Mouse (Mus musculus) midbrain, embryonic 12.5 days (tissue): Measurements from ENCODE around the gene Mtss1l. TPM values are rescaled to one million over a fixed set of nuclear protein-coding genes. Genes with fewer than 3 reads are reported as not detected.

Experiments used
- ATAC-seq: fragments of 200-750 bp; cut with Nextera tagmentation; 2 replicates; pipeline ENCODE4 v1.8.0; 2017; ENCODE audit warnings: low read depth, moderate TSS enrichment, moderate library complexity; ENCODE audit not compliant: low FRiP score
- H3K27ac ChIP-seq: fragments of 300-500 bp; sonication (generic); replicated peaks from 2 replicates; pipeline ENCODE4 v1.5.1; 2016; ENCODE audit warnings: mild to moderate bottlenecking
- H3K27me3 ChIP-seq: fragments of 300-500 bp; sonication (generic); 2 replicates; pipeline ENCODE4 v1.6.1; 2016; ENCODE audit warnings: mild to moderate bottlenecking
- H3K36me3 ChIP-seq: fragments of 300-500 bp; sonication (generic); 2 replicates; pipeline ENCODE4 v1.6.1; 2016
- H3K4me1 ChIP-seq: fragments of 300-500 bp; sonication (generic); 2 replicates; pipeline ENCODE4 v1.6.1; 2016
- H3K4me2 ChIP-seq: fragments of 300-500 bp; sonication (generic); replicated peaks from 2 replicates; pipeline ENCODE4 v1.6.1; 2016; ENCODE audit warnings: mild to moderate bottlenecking, moderate library complexity
- H3K4me3 ChIP-seq: fragments of 300-500 bp; sonication (generic); 2 replicates; pipeline ENCODE4 v1.5.1; 2016; ENCODE audit warnings: mild to moderate bottlenecking
- H3K9ac ChIP-seq: fragments of 300-500 bp; sonication (generic); replicated peaks from 2 replicates; pipeline ENCODE4 v1.6.1; 2016; ENCODE audit warnings: mild to moderate bottlenecking, moderate library complexity
- H3K9me3 ChIP-seq: fragments of 300-500 bp; sonication (generic); 2 replicates; pipeline ENCODE4 v1.6.1; 2016; ENCODE audit warnings: mild to moderate bottlenecking
- WGBS: fragments of 180-500 bp; shearing (Covaris S2); methylation state at CpG from one replicate; pipeline ENCODE4 v1.1.7; 2016; 5-methylcytosine and 5-hydroxymethylcytosine counted together
- polyA plus RNA-seq: library from polyadenylated mRNA; unstranded; fragments of >200 nt; fragmentation: Nextera tagmentation; extraction: Ambion mirVana; gene quantifications from 2 replicates; pipeline ENCODE4 v1.2.1, GENCODE M21; 2016

The Mtss1l gene
- polyA plus RNA-seq, 1 experiment from 2014 or later = 10.5 TPM

- H3K27ac ChIP-seq = no peak overlapping the region
- 0 out of 2 replicates have a peak, but pooled peaks cover 5% of the 10 kb centered on the region for H3K4me1 ChIP-seq
- H3K9me3 ChIP-seq = no peaks in the 10 kb centered on the region
- H3K36me3 ChIP-seq = peaks cover 46% of the 10 kb centered on the region
- WGBS = 75% methylated on average over 3 of the region's 3 CpGs
- H3K4me2 ChIP-seq = no peak overlapping the region
- ATAC-seq = no peak
- no peaks in the 10 kb centered on the region for H3K27me3 ChIP-seq
- no peak overlapping the region for H3K4me3 ChIP-seq
- no peak overlapping the region for H3K9ac ChIP-seq
Observed at GRCm38 (mm10) chr8:110710593-110710992, 10.7 kb upstream of the Mtss1l start.

GRCm38 (mm10) chr8:110711271-110711934 lies 9.9 kb upstream of the Mtss1l start:
- H3K4me1 ChIP-seq = peaks cover 13% of the 10 kb centered on the region
- no peak overlapping the region for H3K4me3 ChIP-seq
- no peak overlapping the region for H3K9ac ChIP-seq
- no peak overlapping the region for H3K4me2 ChIP-seq
- no peak for ATAC-seq
- H3K9me3 ChIP-seq = no peaks in the 10 kb centered on the region
- H3K27ac ChIP-seq = no peak overlapping the region
- H3K36me3 ChIP-seq = peaks cover 46% of the 10 kb centered on the region
- no peaks in the 10 kb centered on the region for H3K27me3 ChIP-seq
- 86% methylated on average over 13 of the region's 13 CpGs for WGBS

GRCm38 (mm10) chr8:110713073-110713472 lies 8.2 kb upstream of the Mtss1l start:
- Histone ChIP-seq H3K27me3 (no peaks in the 10 kb centered on the region), H3K9ac (no peak overlapping the region), H3K9me3 (no peaks in the 10 kb centered on the region), H3K36me3 (peaks cover 44% of the 10 kb centered on the region), H3K4me2 (no peak overlapping the region), H3K27ac (no peak overlapping the region), H3K4me1 (peaks cover 14% of the 10 kb centered on the region), H3K4me3 (no peak overlapping the region)
- 91% methylated on average over 7 of the region's 7 CpGs for WGBS
- ATAC-seq = no peak

DNA sequence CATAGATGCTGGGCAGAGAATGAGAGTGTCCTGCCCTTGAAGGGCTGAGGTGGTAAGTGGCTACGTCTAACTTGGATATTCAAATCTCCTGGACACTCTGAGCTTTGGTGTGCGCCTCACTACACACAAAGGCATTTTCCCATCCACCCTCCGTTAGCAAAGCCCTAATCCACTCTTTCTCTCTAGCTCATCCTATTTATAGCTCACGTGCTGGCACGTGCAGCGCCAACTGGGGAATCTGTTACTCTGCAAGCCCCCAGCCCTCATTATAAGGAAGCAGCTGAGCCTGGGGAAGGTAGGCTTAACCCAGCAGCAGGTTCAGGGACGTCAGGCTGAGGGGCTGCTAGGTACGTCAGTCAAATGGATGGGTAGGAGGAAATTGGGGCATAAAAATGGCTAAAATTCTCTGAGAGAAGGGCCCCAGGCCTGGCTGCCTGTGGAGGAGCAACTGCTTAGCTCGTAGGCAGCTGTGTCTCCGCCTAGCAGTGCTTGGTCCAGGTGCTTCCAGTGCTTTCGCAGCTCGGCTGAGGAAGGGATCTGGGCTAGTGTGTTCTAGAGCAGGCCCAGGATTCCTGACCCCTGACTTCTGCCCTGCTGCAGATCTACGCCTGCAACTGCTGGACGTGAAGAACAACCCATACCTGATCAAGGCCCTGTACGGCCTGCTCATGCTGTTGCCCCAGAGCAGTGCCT lies 6.3 kb upstream of the Mtss1l start:
- Histone ChIP-seq H3K9me3 (no peaks in the 10 kb centered on the region), H3K4me1 (peaks cover 23% of the 10 kb centered on the region), H3K4me3 (no peak overlapping the region), H3K9ac (no peak overlapping the region), H3K4me2 (no peak overlapping the region), H3K27ac (peak overlapping the region; percentile 39; the same call in 1 of the 2 replicates), H3K27me3 (no peaks in the 10 kb centered on the region), H3K36me3 (peaks cover 38% of the 10 kb centered on the region)
- 67% methylated on average over 15 of the region's 15 CpGs for WGBS
- ATAC-seq = 0 out of 2 replicates have a peak, but pooled peaks have one; percentile 20

DNA sequence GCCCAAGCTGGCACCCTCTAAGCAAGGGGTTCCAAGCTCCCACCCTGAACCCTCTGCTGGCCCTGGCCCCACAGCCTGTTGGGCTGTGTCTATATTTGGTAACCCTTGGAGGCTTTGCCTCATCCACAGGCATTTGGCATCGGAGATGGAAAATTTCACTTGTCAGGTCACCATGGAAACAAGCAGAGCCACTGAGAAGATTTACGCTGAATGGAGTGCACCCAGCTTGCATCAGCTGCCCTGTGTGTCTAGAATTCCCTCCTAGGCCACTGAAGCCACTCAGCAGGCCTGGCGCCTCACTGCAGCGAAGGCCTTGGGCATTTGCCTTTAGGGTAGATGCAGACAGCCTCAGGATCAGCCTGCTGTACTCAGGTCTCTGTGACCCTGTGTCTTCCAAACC lies 5.2 kb upstream of the Mtss1l start:
- H3K4me1 ChIP-seq = peaks cover 33% of the 10 kb centered on the region
- no peaks in the 10 kb centered on the region for H3K9me3 ChIP-seq
- H3K4me2 ChIP-seq = no peak overlapping the region
- H3K9ac ChIP-seq = 0 out of 2 replicates have a peak overlapping the region, but pooled peaks have one; percentile 21
- H3K4me3 ChIP-seq = no peak overlapping the region
- 59% methylated on average over 4 of the region's 4 CpGs for WGBS
- H3K36me3 ChIP-seq = peaks cover 28% of the 10 kb centered on the region
- H3K27ac ChIP-seq = peak overlapping the region; percentile 54
- no peak for ATAC-seq
- no peaks in the 10 kb centered on the region for H3K27me3 ChIP-seq

DNA sequence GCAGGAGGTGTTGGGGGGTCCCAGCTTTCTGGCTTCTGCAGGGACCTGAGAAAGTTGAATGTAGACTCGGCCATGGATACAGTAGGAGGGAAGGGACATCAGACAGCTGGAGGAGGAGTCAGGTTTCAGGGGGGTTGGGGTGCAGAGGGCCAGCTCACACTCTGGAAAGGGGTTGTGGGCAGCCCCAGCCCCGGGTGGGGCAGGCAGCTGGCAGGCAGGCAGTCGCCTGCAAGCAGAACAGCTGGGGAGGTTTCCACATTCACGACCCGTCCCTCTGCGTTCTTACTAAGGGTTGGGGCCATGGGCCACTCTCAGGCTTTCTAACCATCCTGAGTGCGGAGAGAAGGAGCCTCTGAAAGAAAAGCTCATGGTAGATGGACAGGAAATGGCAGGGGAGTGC lies 4.1 kb upstream of the Mtss1l start:
- Histone ChIP-seq H3K4me1 (peaks cover 35% of the 10 kb centered on the region), H3K9me3 (no peaks in the 10 kb centered on the region), H3K9ac (no peak overlapping the region), H3K27ac (no peak overlapping the region), H3K36me3 (peaks cover 18% of the 10 kb centered on the region), H3K27me3 (no peaks in the 10 kb centered on the region), H3K4me3 (no peak overlapping the region), H3K4me2 (no peak overlapping the region)
- 70% methylated on average over 7 of the region's 7 CpGs for WGBS
- ATAC-seq = no peak

DNA sequence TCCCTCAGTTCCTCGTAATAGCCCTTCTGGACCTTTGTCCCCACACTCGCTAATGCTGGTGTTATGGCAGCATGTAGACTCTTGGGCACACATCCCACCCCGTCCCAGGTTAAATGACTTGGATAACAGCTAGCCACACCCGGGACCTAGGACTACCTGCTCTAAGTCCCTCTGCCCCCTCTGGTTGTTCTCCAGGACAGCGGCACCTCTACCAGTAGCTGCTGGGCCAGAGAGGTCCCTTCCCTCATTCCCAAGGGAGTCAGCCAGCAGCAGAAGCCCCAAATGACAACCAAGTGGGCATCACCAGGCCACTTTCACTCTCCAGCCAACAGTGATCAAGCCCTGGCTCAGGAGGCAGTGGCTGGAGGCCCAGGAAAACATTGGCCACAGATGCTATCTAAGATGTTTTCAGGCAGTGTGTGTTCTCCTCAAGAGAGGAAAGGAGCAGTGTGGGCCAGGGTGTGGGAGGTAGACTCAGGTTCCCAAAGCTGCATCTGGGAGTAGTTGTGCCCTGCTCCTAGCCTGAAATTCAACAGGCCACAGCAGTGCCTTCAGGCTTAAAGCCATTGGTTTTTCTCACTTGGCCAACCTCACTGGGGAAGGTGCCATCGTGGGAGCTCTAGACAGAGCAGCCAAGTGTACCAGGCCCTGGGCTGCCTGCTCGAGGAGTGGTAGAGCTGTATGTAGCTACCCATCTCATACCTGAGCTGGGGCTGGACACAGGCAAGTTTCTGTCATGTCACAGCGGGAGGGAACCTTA lies 2.9 kb upstream of the Mtss1l start:
- ATAC-seq = no peak
- no peaks in the 10 kb centered on the region for H3K9me3 ChIP-seq
- H3K4me1 ChIP-seq = peaks cover 47% of the 10 kb centered on the region
- no peak overlapping the region for H3K4me3 ChIP-seq
- no peak overlapping the region for H3K9ac ChIP-seq
- H3K36me3 ChIP-seq = peaks cover 5% of the 10 kb centered on the region
- no peak overlapping the region for H3K27ac ChIP-seq
- 87% methylated on average over 8 of the region's 8 CpGs for WGBS
- no peak overlapping the region for H3K4me2 ChIP-seq
- no peaks in the 10 kb centered on the region for H3K27me3 ChIP-seq

DNA sequence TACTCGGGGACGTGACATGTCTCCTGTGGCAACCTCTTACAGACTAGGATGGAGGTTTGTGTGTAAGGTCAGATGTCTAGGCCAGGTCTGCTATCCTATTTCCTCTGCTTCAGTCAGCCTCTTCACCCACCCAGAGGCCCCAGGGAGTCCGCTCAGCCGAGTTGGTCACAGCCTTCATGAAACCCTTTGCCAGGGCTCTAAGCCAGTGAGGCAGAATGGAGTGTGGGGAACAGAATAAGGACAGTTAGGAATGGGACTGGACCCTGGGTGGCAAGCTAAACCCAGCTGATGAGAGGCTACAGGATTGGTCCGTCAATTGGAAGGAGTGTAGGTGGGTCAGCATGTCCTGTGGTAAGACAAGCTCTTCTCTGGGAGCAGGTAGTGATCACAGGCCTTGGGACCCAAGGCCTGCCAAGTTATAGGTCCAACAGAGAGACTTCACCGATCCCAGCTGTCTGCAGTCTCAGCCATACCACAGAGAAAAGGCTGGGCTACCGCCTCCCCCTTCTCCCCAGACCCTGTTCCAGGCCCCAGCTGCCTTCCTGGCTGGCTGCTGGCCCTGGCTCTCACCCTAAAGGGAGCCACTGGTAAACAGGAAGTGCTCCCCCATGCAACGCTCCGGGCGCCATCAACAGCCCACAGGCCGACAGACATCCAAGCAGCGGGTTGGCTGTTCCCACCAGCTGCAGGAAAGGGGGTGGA lies 2.2 kb upstream of the Mtss1l start:
- H3K4me1 ChIP-seq = peaks cover 55% of the 10 kb centered on the region

DNA sequence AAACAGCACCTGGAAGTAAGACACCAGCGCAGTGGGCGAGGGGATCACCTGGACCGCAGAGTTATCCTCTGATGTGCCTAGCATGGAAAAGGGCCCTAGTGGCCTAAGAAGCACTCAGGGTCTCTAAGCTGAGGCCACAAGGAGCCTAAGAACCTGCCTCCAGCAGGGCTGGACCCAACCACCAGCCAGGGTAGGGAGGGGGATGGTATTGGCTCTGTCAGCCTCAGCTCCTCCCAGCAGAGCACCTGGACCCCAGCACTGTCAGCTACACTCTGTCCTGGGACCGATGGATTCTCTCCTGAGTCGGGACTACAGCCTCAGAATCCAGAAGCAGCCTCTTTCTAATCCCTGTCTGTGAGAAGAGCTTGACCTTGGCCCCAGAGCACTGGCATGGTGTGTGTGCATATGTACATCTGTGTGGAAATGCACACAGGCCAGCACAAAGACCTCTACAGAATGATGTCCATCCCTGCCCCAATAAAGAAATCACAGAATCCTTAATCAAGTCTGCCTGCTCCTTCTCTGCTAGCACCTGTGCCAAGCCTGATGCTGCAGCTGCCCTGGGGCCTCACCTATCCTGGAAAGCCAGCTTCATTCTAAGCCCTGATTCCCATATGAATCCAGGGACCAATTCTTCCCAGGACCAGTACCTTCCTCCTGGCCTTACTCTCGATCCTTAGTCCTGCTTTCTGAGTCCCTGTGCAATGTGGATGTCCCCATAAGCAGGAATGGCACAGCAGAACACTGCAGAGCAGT lies 1.2 kb upstream of the Mtss1l start:
- Histone ChIP-seq H3K4me1 (peaks cover 64% of the 10 kb centered on the region), H3K4me3 (peak overlapping the region; percentile 77), H3K9ac (peak overlapping the region; percentile 92; the same call in 1 of the 2 replicates), H3K4me2 (peak overlapping the region; percentile 77), H3K27me3 (no peaks in the 10 kb centered on the region), H3K9me3 (no peaks in the 10 kb centered on the region), H3K36me3 (0 out of 2 replicates have a peak, but pooled peaks cover 4% of the 10 kb centered on the region), H3K27ac (peak overlapping the region; percentile 90)
- no peak for ATAC-seq
- 52% methylated on average over 6 of the region's 6 CpGs for WGBS

More for the DNA sequence above, 2.2 kb upstream of the Mtss1l start:
- Histone ChIP-seq H3K4me2 (no peak overlapping the region), H3K27ac (no peak overlapping the region), H3K27me3 (no peaks in the 10 kb centered on the region), H3K36me3 (0 out of 2 replicates have a peak, but pooled peaks cover 3% of the 10 kb centered on the region), H3K9me3 (no peaks in the 10 kb centered on the region), H3K9ac (no peak overlapping the region), H3K4me3 (no peak overlapping the region)
- ATAC-seq = no peak
- WGBS = 54% methylated on average over 12 of the region's 12 CpGs

DNA sequence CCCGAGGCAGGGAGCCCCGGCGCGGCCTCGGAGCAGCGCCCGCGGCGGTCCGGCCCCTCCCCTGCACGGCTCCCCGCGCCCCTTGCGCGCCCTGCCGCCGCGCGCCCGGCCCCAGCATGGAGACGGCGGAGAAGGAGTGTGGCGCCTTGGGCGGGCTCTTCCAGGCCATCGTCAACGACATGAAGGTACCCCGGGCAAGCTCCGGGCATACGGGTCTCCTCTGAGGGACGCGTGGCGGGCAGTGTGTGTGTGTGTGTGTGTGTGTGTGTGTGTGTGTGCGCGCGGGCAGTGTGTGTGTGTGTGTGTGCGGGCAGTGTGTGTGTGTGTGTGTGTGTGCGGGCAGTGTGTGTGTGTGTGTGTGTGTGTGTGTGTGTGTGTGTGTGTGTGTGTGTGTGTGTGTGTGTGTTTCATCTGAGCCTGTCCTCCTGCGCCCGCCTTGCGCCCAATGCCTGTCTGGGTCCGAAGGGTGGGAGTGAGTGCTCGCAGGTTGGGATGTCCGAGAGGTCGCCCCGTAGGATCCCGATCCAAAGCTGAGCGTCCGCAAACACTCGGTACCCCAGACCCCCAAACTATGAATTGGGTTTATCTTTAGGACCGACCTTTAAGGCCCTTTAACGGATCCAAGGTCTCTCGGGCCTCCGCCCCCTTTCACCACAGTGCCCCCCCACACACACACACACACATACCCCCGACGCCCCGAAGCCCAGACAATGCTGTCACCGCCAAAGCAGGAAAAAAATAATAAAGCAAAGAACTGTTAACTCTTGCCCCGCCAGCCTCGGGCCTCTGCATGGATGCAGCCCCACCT lies 534 bp downstream of the Mtss1l start:
- H3K27ac ChIP-seq = peak overlapping the region; percentile 90
- no peaks in the 10 kb centered on the region for H3K27me3 ChIP-seq
- peak overlapping the region; percentile 92 for H3K9ac ChIP-seq
- peaks cover 64% of the 10 kb centered on the region for H3K4me1 ChIP-seq
- peak overlapping the region; percentile 77 for H3K4me3 ChIP-seq
- H3K36me3 ChIP-seq = 0 out of 2 replicates have a peak, but pooled peaks cover 4% of the 10 kb centered on the region
- WGBS = under 1% methylated on average over 46 of the region's 59 CpGs
- peak overlapping the region; percentile 77 for H3K4me2 ChIP-seq
- peak; percentile 75 for ATAC-seq
- H3K9me3 ChIP-seq = no peaks in the 10 kb centered on the region
